Mouse (Mus musculus): ENCODE measurements around the gene Plekhj1. TPM values are rescaled to one million over a fixed set of nuclear protein-coding genes. Genes with fewer than 3 reads are reported as not detected.
A peak's percentile ranks its signal among the peaks of the same experiment; 100 is the strongest.
"Not testable (repeated sequence)": the region's sequence is repeated elsewhere in the genome, so short reads cannot be mapped to it uniquely, and the experiment has no call there.

Gene Plekhj1
- polyA plus RNA-seq, 1 experiment from 2014 or later = 197 TPM

- Histone ChIP-seq H3K27me3 (ENCODE audit: poor library complexity, severe bottlenecking) (no peaks in the 10 kb centered on the region), H3K4me3 (no peak overlapping the region), H3K36me3 (replicated peaks) (no peaks in the 10 kb centered on the region), H3K9me3 (no peaks in the 10 kb centered on the region), H3K4me1 (peaks cover 12% of the 10 kb centered on the region), H3K27ac (no peak overlapping the region)
- DNase-seq (ENCODE audit: extremely low spot score, low spot score) = no peak
- 95% methylated on average over 5 of the region's 5 CpGs for WGBS
These were observed 24.1 kb upstream of the Plekhj1 start for GRCm38 (mm10) chr10:80822528-80822927.

- no peak for DNase-seq (ENCODE audit: extremely low spot score, low spot score)
These were observed 23.6 kb upstream of the Plekhj1 start for GRCm38 (mm10) chr10:80821991-80822390.

GRCm38 (mm10) chr10:80819406-80819805 lies 21.0 kb upstream of the Plekhj1 start:
- H3K4me3 ChIP-seq = no peak overlapping the region

More at GRCm38 (mm10) chr10:80821991-80822390, 23.6 kb upstream of the Plekhj1 start:
- Histone ChIP-seq H3K9me3 (no peaks in the 10 kb centered on the region), H3K4me1 (peaks cover 8% of the 10 kb centered on the region; the same call in 1 of the 2 replicates), H3K36me3 (replicated peaks) (no peaks in the 10 kb centered on the region), H3K27ac (no peak overlapping the region), H3K4me3 (no peak overlapping the region), H3K27me3 (ENCODE audit: poor library complexity, severe bottlenecking) (no peaks in the 10 kb centered on the region)
- WGBS = 44% methylated on average over 2 of the region's 2 CpGs

DNA sequence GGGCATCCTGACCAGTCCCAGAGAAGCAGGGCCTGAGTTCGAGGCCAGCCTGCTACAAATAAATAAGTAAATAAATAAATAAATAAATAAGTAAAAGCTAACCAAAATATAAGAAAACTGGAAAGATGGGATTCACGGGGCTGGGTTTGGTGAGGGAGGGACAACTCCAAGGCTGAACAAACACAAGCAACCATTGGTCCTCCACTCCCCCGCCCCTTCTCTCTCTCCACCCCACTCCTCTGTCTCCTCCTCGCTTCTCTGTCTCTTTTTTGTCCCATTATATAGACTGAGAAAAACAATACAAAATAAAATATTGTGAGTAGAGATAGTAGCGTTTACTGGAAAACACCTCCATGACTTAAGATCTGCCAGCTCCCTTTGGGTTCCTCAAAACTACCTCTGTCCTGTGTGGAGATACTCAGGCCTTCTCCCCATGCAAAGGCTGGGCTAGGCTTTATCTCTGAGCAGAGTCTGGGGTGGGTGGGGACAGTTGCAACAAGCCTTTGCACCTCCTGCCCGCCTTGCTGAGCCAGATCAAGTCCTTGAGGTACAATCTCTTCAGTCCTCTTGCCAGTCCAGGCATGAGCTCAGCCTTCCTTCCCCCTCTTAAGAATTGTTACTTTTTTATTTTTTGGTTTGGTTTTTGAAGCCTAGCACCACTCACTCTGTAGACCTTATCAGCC lies 20.3 kb upstream of the Plekhj1 start:
- WGBS = 57% methylated on average over 6 of the region's 6 CpGs
- Histone ChIP-seq H3K9me3 (no peaks in the 10 kb centered on the region), H3K4me1 (no peaks in the 10 kb centered on the region), H3K27ac (no peak overlapping the region), H3K4me3 (no peak overlapping the region), H3K36me3 (replicated peaks) (no peaks in the 10 kb centered on the region), H3K27me3 (ENCODE audit: poor library complexity, severe bottlenecking) (no peaks in the 10 kb centered on the region)
- no peak for DNase-seq (ENCODE audit: extremely low spot score, low spot score)

More at GRCm38 (mm10) chr10:80819406-80819805, 21.0 kb upstream of the Plekhj1 start:
- Histone ChIP-seq H3K9me3 (no peaks in the 10 kb centered on the region), H3K27me3 (ENCODE audit: poor library complexity, severe bottlenecking) (no peaks in the 10 kb centered on the region), H3K4me1 (no peaks in the 10 kb centered on the region), H3K27ac (no peak overlapping the region), H3K36me3 (replicated peaks) (no peaks in the 10 kb centered on the region)
- WGBS = 64% methylated on average over 3 of the region's 3 CpGs
- no peak for DNase-seq (ENCODE audit: extremely low spot score, low spot score)

- H3K4me1 ChIP-seq; H3K9me3 ChIP-seq; H3K4me3 ChIP-seq; H3K27me3 ChIP-seq (ENCODE audit: poor library complexity, severe bottlenecking); H3K36me3 ChIP-seq (replicated peaks); DNase-seq (ENCODE audit: extremely low spot score, low spot score); H3K27ac ChIP-seq: not testable (repeated sequence)
- WGBS = 85% methylated on average over 7 of the region's 7 CpGs
These were observed 19.5 kb upstream of the Plekhj1 start for GRCm38 (mm10) chr10:80817955-80818354.

- H3K4me3 ChIP-seq = no peak overlapping the region
- no peaks in the 10 kb centered on the region for H3K4me1 ChIP-seq
- no peak for DNase-seq (ENCODE audit: extremely low spot score, low spot score)
- no peak overlapping the region for H3K27ac ChIP-seq
- H3K36me3 ChIP-seq (replicated peaks) = no peaks in the 10 kb centered on the region
- H3K27me3 ChIP-seq (ENCODE audit: poor library complexity, severe bottlenecking) = peaks cover 13% of the 10 kb centered on the region
- H3K9me3 ChIP-seq = no peaks in the 10 kb centered on the region
- 81% methylated on average over 2 of the region's 2 CpGs for WGBS
These were observed 18.7 kb upstream of the Plekhj1 start for GRCm38 (mm10) chr10:80817164-80817563.

DNA sequence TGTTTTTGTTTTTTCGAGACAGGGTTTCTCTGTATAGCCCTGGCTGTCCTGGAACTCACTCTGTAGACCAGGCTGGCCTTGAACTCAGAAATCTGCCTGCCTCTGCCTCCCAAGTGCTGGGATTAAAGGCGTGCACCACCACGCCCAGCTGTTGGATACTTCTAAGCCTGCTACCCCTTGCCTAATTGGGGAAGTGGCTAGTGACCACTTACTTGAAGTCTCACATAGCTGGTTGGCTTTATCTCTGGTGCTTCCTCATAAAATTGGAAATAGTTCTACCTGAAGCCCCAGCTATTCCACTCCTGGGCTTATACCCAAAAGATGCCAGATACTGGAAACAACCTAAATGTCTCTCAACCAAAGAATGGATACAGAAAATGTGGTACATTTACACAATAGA lies 17.9 kb upstream of the Plekhj1 start:
- not testable (repeated sequence) for H3K27ac ChIP-seq; H3K36me3 ChIP-seq (replicated peaks); H3K9me3 ChIP-seq; H3K4me1 ChIP-seq; H3K4me3 ChIP-seq; DNase-seq (ENCODE audit: extremely low spot score, low spot score)
- 79% methylated on average over 3 of the region's 3 CpGs for whole genome bisulfite sequencing
- H3K27me3 ChIP-seq (ENCODE audit: poor library complexity, severe bottlenecking) = peaks cover 22% of the 10 kb centered on the region

GRCm38 (mm10) chr10:80814800-80815199 lies 16.4 kb upstream of the Plekhj1 start:
- Histone ChIP-seq H3K4me3 (no peak overlapping the region), H3K36me3 (replicated peaks) (no peaks in the 10 kb centered on the region), H3K4me1 (peaks cover 8% of the 10 kb centered on the region), H3K27ac (no peak overlapping the region), H3K27me3 (ENCODE audit: poor library complexity, severe bottlenecking) (peaks cover 37% of the 10 kb centered on the region), H3K9me3 (no peaks in the 10 kb centered on the region)
- DNase-seq (ENCODE audit: extremely low spot score, low spot score) = no peak
- WGBS = 74% methylated on average over 7 of the region's 7 CpGs

DNA sequence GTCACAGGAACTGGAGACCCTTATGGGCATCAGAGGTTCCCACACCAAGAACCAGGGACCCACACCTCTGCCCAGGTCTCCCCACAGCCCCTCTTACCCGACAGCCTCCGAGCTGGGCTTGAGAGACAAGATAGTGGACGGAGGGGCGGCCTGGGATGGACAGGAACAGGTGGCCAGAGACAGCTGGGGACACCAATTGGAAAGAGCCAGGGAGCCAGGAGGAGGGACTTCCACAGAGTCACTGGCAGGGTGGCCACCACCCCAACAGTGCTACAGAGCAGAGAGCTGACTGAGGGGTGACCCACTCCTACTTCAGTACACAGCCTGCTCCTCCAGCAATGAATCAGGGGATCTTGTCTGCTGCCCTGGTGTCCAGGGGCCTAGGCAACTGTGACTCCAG lies 14.9 kb upstream of the Plekhj1 start, which contains the start of gene Jsrp1:
Gene Jsrp1 (minus strand): TSS at position 133 of the 400 bp plus-strand sequence.
- WGBS = 71% methylated on average over 4 of the region's 4 CpGs
- Histone ChIP-seq H3K4me1 (peaks cover 21% of the 10 kb centered on the region), H3K27me3 (ENCODE audit: poor library complexity, severe bottlenecking) (peaks cover 51% of the 10 kb centered on the region), H3K36me3 (replicated peaks) (no peaks in the 10 kb centered on the region), H3K4me3 (0 out of 2 replicates have a peak within 1 kb of the TSS, but pooled peaks have one; percentile 8), H3K27ac (no peak within 1 kb of the TSS), H3K9me3 (no peaks in the 10 kb centered on the region)
- DNase-seq (ENCODE audit: extremely low spot score, low spot score) = no peak

GRCm38 (mm10) chr10:80812391-80813041 lies 14.1 kb upstream of the Plekhj1 start:
- no peak for DNase-seq (ENCODE audit: extremely low spot score, low spot score)
- no peaks in the 10 kb centered on the region for H3K36me3 ChIP-seq (replicated peaks)
- H3K4me1 ChIP-seq = peaks cover 30% of the 10 kb centered on the region
- no peak overlapping the region for H3K27ac ChIP-seq
- H3K4me3 ChIP-seq = 0 out of 2 replicates have a peak overlapping the region, but pooled peaks have one; percentile 8
- peaks cover 60% of the 10 kb centered on the region for H3K27me3 ChIP-seq (ENCODE audit: poor library complexity, severe bottlenecking)
- no peaks in the 10 kb centered on the region for H3K9me3 ChIP-seq
- 61% methylated on average over 5 of the region's 5 CpGs for WGBS

GRCm38 (mm10) chr10:80810084-80810483 lies 11.7 kb upstream of the Plekhj1 start:
- WGBS = 3% methylated on average over 20 of the region's 20 CpGs
- no peak overlapping the region for H3K27ac ChIP-seq
- H3K27me3 ChIP-seq (ENCODE audit: poor library complexity, severe bottlenecking) = peaks cover 84% of the 10 kb centered on the region
- DNase-seq (ENCODE audit: extremely low spot score, low spot score) = no peak
- peaks cover 7% of the 10 kb centered on the region for H3K36me3 ChIP-seq (replicated peaks)
- H3K4me1 ChIP-seq = peaks cover 52% of the 10 kb centered on the region
- no peaks in the 10 kb centered on the region for H3K9me3 ChIP-seq
- H3K4me3 ChIP-seq = peak overlapping the region; percentile 38

DNA sequence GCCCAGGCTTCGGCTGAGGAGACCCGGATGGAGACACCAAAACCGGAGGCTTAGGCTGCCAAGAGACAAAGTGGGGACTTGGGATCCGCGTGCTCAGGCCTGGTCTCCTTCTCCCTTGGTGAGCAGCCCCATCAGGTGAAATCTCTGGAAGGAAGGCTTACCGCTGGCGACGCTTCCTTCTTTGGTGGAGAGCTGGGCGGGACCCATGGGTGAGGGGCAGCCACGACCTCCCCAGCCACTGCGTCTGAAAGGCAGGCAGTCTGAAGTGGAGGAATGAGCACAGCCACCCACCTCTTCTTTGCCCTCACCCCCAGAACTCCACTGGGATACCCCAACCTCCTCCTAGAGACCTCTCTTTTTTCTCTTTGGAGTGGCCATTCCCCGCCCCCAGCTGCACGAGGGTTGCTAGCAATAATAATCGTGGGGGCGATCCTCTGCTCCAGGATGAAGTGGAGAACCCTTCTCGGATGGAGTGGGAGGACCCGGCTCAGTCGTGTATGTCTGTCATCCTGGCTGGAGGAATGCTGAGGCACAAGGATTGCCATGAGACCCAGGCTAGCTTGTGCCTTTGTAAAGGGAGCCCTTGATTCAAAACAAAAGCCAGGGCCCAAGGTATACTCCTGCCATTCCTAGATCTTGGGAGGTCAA lies 10.7 kb upstream of the Plekhj1 start:
- Histone ChIP-seq H3K27me3 (ENCODE audit: poor library complexity, severe bottlenecking) (peaks cover 85% of the 10 kb centered on the region), H3K4me1 (peaks cover 57% of the 10 kb centered on the region), H3K36me3 (replicated peaks) (peaks cover 17% of the 10 kb centered on the region), H3K27ac (peak overlapping the region; percentile 56), H3K4me3 (peak overlapping the region; percentile 61), H3K9me3 (no peaks in the 10 kb centered on the region)
- WGBS = 7% methylated on average over 18 of the region's 18 CpGs
- DNase-seq (ENCODE audit: extremely low spot score, low spot score) = no peak

Measured in forebrain, embryonic 10.5 days (tissue).